Mouse (Mus musculus): ENCODE results near the gene Dtnbp1. TPM values are rescaled to one million over a fixed set of nuclear protein-coding genes. Genes with fewer than 3 reads are reported as not detected.

The Dtnbp1 gene
- polyA plus RNA-seq, 1 experiment from 2014 or later: 61.1 TPM

- Histone ChIP-seq H3K4me2 (no peak overlapping the region), H3K4me1 (no peaks in the 10 kb centered on the region), H3K27me3 (replicated peaks) (no peaks in the 10 kb centered on the region), H3K9ac (no peak overlapping the region), H3K9me3 (no peaks in the 10 kb centered on the region), H3K27ac (no peak overlapping the region), H3K36me3 (peaks cover 47% of the 10 kb centered on the region), H3K4me3 (replicated peaks) (no peak overlapping the region)
- 69% methylated on average over 5 of the region's 5 CpGs for WGBS
- no peak; the same call in 1 of the 2 replicates for ATAC-seq (ENCODE audit: insufficient read depth, low FRiP score, low read depth)
These were observed 86.6 kb downstream of the Dtnbp1 start for GRCm38 (mm10) chr13:44915382-44915781.

- no peak overlapping the region for H3K9ac ChIP-seq
These were observed 88.4 kb downstream of the Dtnbp1 start for GRCm38 (mm10) chr13:44913560-44913959.

GRCm38 (mm10) chr13:44912851-44913250 lies 89.1 kb downstream of the Dtnbp1 start:
- no peak overlapping the region for H3K9ac ChIP-seq
- no peak overlapping the region for H3K4me3 ChIP-seq (replicated peaks)
- peaks cover 27% of the 10 kb centered on the region for H3K36me3 ChIP-seq
- peaks cover 12% of the 10 kb centered on the region for H3K4me1 ChIP-seq
- H3K4me2 ChIP-seq: no peak overlapping the region
- WGBS: 77% methylated on average over 2 of the region's 2 CpGs
- H3K27me3 ChIP-seq (replicated peaks): no peaks in the 10 kb centered on the region
- H3K9me3 ChIP-seq: no peaks in the 10 kb centered on the region
- H3K27ac ChIP-seq: no peak overlapping the region
- no peak for ATAC-seq (ENCODE audit: insufficient read depth, low FRiP score, low read depth)

More at GRCm38 (mm10) chr13:44913560-44913959, 88.4 kb downstream of the Dtnbp1 start:
- Histone ChIP-seq H3K27ac (no peak overlapping the region), H3K27me3 (replicated peaks) (no peaks in the 10 kb centered on the region), H3K4me3 (replicated peaks) (no peak overlapping the region), H3K9me3 (no peaks in the 10 kb centered on the region), H3K36me3 (peaks cover 33% of the 10 kb centered on the region), H3K4me2 (no peak overlapping the region), H3K4me1 (peaks cover 5% of the 10 kb centered on the region; the same call in 1 of the 2 replicates)
- no peak for ATAC-seq (ENCODE audit: insufficient read depth, low FRiP score, low read depth)
- WGBS: 64% methylated on average over 7 of the region's 7 CpGs

GRCm38 (mm10) chr13:44908790-44909189 lies 93.2 kb downstream of the Dtnbp1 start:
- 15% methylated on average over 1 of the region's 1 CpGs for WGBS
- H3K4me2 ChIP-seq: no peak overlapping the region
- no peaks in the 10 kb centered on the region for H3K9me3 ChIP-seq
- peak overlapping the region; percentile 86; the same call in 1 of the 2 replicates for H3K27ac ChIP-seq
- H3K4me1 ChIP-seq: peaks cover 27% of the 10 kb centered on the region
- no peaks in the 10 kb centered on the region for H3K27me3 ChIP-seq (replicated peaks)
- no peak for ATAC-seq (ENCODE audit: insufficient read depth, low FRiP score, low read depth)
- peaks cover 16% of the 10 kb centered on the region for H3K36me3 ChIP-seq
- no peak overlapping the region for H3K9ac ChIP-seq
- no peak overlapping the region for H3K4me3 ChIP-seq (replicated peaks)

GRCm38 (mm10) chr13:44907702-44908101 lies 94.2 kb downstream of the Dtnbp1 start:
- no peaks in the 10 kb centered on the region for H3K9me3 ChIP-seq
- peak; percentile 92 for ATAC-seq (ENCODE audit: insufficient read depth, low FRiP score, low read depth)
- H3K4me3 ChIP-seq (replicated peaks): no peak overlapping the region
- H3K27me3 ChIP-seq (replicated peaks): no peaks in the 10 kb centered on the region
- H3K4me2 ChIP-seq: no peak overlapping the region
- peak overlapping the region; percentile 86 for H3K27ac ChIP-seq
- H3K9ac ChIP-seq: no peak overlapping the region
- peaks cover 10% of the 10 kb centered on the region for H3K36me3 ChIP-seq
- peaks cover 27% of the 10 kb centered on the region for H3K4me1 ChIP-seq
- WGBS: 28% methylated on average over 6 of the region's 6 CpGs

GRCm38 (mm10) chr13:44906141-44906540 lies 95.8 kb downstream of the Dtnbp1 start:
- H3K9ac ChIP-seq: no peak overlapping the region
- H3K9me3 ChIP-seq: no peaks in the 10 kb centered on the region
- no peak for ATAC-seq (ENCODE audit: insufficient read depth, low FRiP score, low read depth)
- no peak overlapping the region for H3K4me3 ChIP-seq (replicated peaks)
- H3K4me1 ChIP-seq: peaks cover 27% of the 10 kb centered on the region
- H3K36me3 ChIP-seq: peaks cover 8% of the 10 kb centered on the region; the same call in 1 of the 2 replicates
- 87% methylated on average over 11 of the region's 11 CpGs for WGBS
- H3K27ac ChIP-seq: no peak overlapping the region
- H3K27me3 ChIP-seq (replicated peaks): no peaks in the 10 kb centered on the region
- no peak overlapping the region for H3K4me2 ChIP-seq

- no peaks in the 10 kb centered on the region for H3K27me3 ChIP-seq (replicated peaks)
- no peak for ATAC-seq (ENCODE audit: insufficient read depth, low FRiP score, low read depth)
- no peaks in the 10 kb centered on the region for H3K9me3 ChIP-seq
- peaks cover 27% of the 10 kb centered on the region for H3K4me1 ChIP-seq
- WGBS: 52% methylated on average over 1 of the region's 1 CpGs
- H3K4me3 ChIP-seq (replicated peaks): no peak overlapping the region
- no peak overlapping the region for H3K4me2 ChIP-seq
- no peak overlapping the region for H3K9ac ChIP-seq
- peaks cover 8% of the 10 kb centered on the region; the same call in 1 of the 2 replicates for H3K36me3 ChIP-seq
- no peak overlapping the region for H3K27ac ChIP-seq
These were observed 97.7 kb downstream of the Dtnbp1 start for GRCm38 (mm10) chr13:44904271-44904670.

- Histone ChIP-seq H3K4me2 (no peak overlapping the region), H3K4me3 (replicated peaks) (no peak overlapping the region), H3K36me3 (peaks cover 10% of the 10 kb centered on the region), H3K9ac (no peak overlapping the region), H3K27me3 (replicated peaks) (no peaks in the 10 kb centered on the region), H3K4me1 (peaks cover 21% of the 10 kb centered on the region), H3K9me3 (no peaks in the 10 kb centered on the region), H3K27ac (no peak overlapping the region)
- no peak for ATAC-seq (ENCODE audit: insufficient read depth, low FRiP score, low read depth)
These were observed 98.5 kb downstream of the Dtnbp1 start for GRCm38 (mm10) chr13:44903416-44903815.

- Histone ChIP-seq H3K9me3 (no peaks in the 10 kb centered on the region), H3K27me3 (replicated peaks) (no peaks in the 10 kb centered on the region), H3K9ac (no peak overlapping the region), H3K36me3 (peaks cover 13% of the 10 kb centered on the region), H3K27ac (no peak overlapping the region), H3K4me1 (peaks cover 10% of the 10 kb centered on the region), H3K4me2 (no peak overlapping the region), H3K4me3 (replicated peaks) (no peak overlapping the region)
- 92% methylated on average over 6 of the region's 6 CpGs for WGBS
- no peak for ATAC-seq (ENCODE audit: insufficient read depth, low FRiP score, low read depth)
These were observed 99.6 kb downstream of the Dtnbp1 start for GRCm38 (mm10) chr13:44902299-44902698.

- Histone ChIP-seq H3K4me3 (replicated peaks) (no peak overlapping the region), H3K4me1 (no peaks in the 10 kb centered on the region), H3K4me2 (no peak overlapping the region), H3K27ac (no peak overlapping the region), H3K9ac (no peak overlapping the region), H3K36me3 (peaks cover 9% of the 10 kb centered on the region), H3K9me3 (no peaks in the 10 kb centered on the region), H3K27me3 (replicated peaks) (no peaks in the 10 kb centered on the region)
- 92% methylated on average over 12 of the region's 12 CpGs for WGBS
- ATAC-seq (ENCODE audit: insufficient read depth, low FRiP score, low read depth): no peak
These were observed 105.7 kb downstream of the Dtnbp1 start for GRCm38 (mm10) chr13:44896211-44896610.

- no peak overlapping the region for H3K27ac ChIP-seq
- H3K27me3 ChIP-seq (replicated peaks): no peaks in the 10 kb centered on the region
- 41% methylated on average over 5 of the region's 5 CpGs for WGBS
- H3K4me3 ChIP-seq (replicated peaks): no peak overlapping the region
- peaks cover 3% of the 10 kb centered on the region; the same call in 1 of the 2 replicates for H3K36me3 ChIP-seq
- no peaks in the 10 kb centered on the region for H3K9me3 ChIP-seq
- ATAC-seq (ENCODE audit: insufficient read depth, low FRiP score, low read depth): no peak
- no peaks in the 10 kb centered on the region for H3K4me1 ChIP-seq
- no peak overlapping the region for H3K4me2 ChIP-seq
- H3K9ac ChIP-seq: no peak overlapping the region
These were observed 109.9 kb downstream of the Dtnbp1 start for GRCm38 (mm10) chr13:44891813-44892730.

- Histone ChIP-seq H3K4me1 (no peaks in the 10 kb centered on the region), H3K27me3 (replicated peaks) (no peaks in the 10 kb centered on the region), H3K4me2 (no peak overlapping the region), H3K36me3 (peaks cover 3% of the 10 kb centered on the region), H3K4me3 (replicated peaks) (no peak overlapping the region), H3K9ac (no peak overlapping the region), H3K9me3 (no peaks in the 10 kb centered on the region), H3K27ac (no peak overlapping the region)
- ATAC-seq (ENCODE audit: insufficient read depth, low FRiP score, low read depth): no peak
- WGBS: 83% methylated on average over 2 of the region's 2 CpGs
These were observed 111.3 kb downstream of the Dtnbp1 start for GRCm38 (mm10) chr13:44890612-44891011.
